Mouse (Mus musculus) kidney, embryonic 15.5 days (tissue): ENCODE measurements around the gene Hspa12a. TPM values are rescaled to one million over a fixed set of nuclear protein-coding genes. Genes with fewer than 3 reads are reported as not detected.

Experiments used
- ATAC-seq: fragments of 200-750 bp; cut with Nextera tagmentation; replicated peaks from 2 replicates; pipeline ENCODE4 v1.8.0; 2017; ENCODE audit warnings: moderate TSS enrichment; ENCODE audit not compliant: low FRiP score
- H3K27ac ChIP-seq: fragments of 300-500 bp; sonication (generic); 2 replicates; pipeline ENCODE4 v1.5.1; 2015; ENCODE audit warnings: mild to moderate bottlenecking, inconsistent platforms
- H3K27me3 ChIP-seq: fragments of 300-500 bp; sonication (generic); 2 replicates; pipeline ENCODE4 v1.6.1; 2015; ENCODE audit warnings: inconsistent platforms
- H3K36me3 ChIP-seq: fragments of 300-500 bp; sonication (generic); 2 replicates; pipeline ENCODE4 v1.6.1; 2015; ENCODE audit warnings: inconsistent platforms
- H3K4me1 ChIP-seq: fragments of 300-500 bp; sonication (generic); 2 replicates; pipeline ENCODE4 v1.6.1; 2015; ENCODE audit warnings: inconsistent platforms
- H3K4me2 ChIP-seq: fragments of 300-500 bp; sonication (generic); 2 replicates; pipeline ENCODE4 v1.6.1; 2015; ENCODE audit warnings: moderate library complexity, mild to moderate bottlenecking, inconsistent platforms
- H3K4me3 ChIP-seq: fragments of 300-500 bp; sonication (generic); replicated peaks from 2 replicates; pipeline ENCODE4 v1.5.1; 2015; ENCODE audit warnings: mild to moderate bottlenecking, inconsistent platforms
- H3K9ac ChIP-seq: fragments of 300-500 bp; sonication (generic); 2 replicates; pipeline ENCODE4 v1.6.1; 2015; ENCODE audit warnings: mild to moderate bottlenecking, inconsistent platforms
- H3K9me3 ChIP-seq: fragments of 300-500 bp; sonication (generic); replicated peaks from 2 replicates; pipeline ENCODE4 v1.6.1; 2016; ENCODE audit warnings: inconsistent platforms
- WGBS: fragments of 180-500 bp; shearing (Covaris S2); methylation state at CpG from one replicate; pipeline ENCODE4 v1.1.7; 2015; ENCODE audit warnings: mixed read lengths; 5-methylcytosine and 5-hydroxymethylcytosine counted together
- polyA plus RNA-seq: library from polyadenylated mRNA; unstranded; fragments of >200 nt; fragmentation: Nextera tagmentation; extraction: Ambion mirVana; gene quantifications from 2 replicates; pipeline ENCODE4 v1.2.1, GENCODE M21; 2015

Hspa12a gene
- polyA plus RNA-seq, 1 experiment from 2014 or later: 16.6 TPM

- Histone ChIP-seq H3K9me3 (no peaks in the 10 kb centered on the region), H3K27me3 (peaks cover 3% of the 10 kb centered on the region; the same call in 1 of the 2 replicates), H3K9ac (no peak overlapping the region), H3K4me1 (peaks cover 7% of the 10 kb centered on the region; the same call in 1 of the 2 replicates), H3K4me3 (no peak overlapping the region), H3K4me2 (no peak overlapping the region), H3K36me3 (no peaks in the 10 kb centered on the region), H3K27ac (no peak overlapping the region)
- WGBS: 74% methylated on average over 5 of the region's 5 CpGs
- no peak for ATAC-seq
Observed at GRCm38 (mm10) chr19:58810536-58810935, 132.9 kb downstream of the Hspa12a start.

GRCm38 (mm10) chr19:58808864-58809263 is 134.6 kb downstream of the Hspa12a start:
- no peak overlapping the region for H3K4me2 ChIP-seq
- H3K9me3 ChIP-seq: peaks cover 2% of the 10 kb centered on the region; the same call in 1 of the 2 replicates
- no peak overlapping the region for H3K27ac ChIP-seq
- no peak overlapping the region for H3K9ac ChIP-seq
- no peaks in the 10 kb centered on the region for H3K4me1 ChIP-seq
- peaks cover 3% of the 10 kb centered on the region; the same call in 1 of the 2 replicates for H3K27me3 ChIP-seq
- 77% methylated on average over 6 of the region's 6 CpGs for WGBS
- H3K4me3 ChIP-seq: no peak overlapping the region
- no peak for ATAC-seq
- H3K36me3 ChIP-seq: 0 out of 2 replicates have a peak, but pooled peaks cover 4% of the 10 kb centered on the region

GRCm38 (mm10) chr19:58806364-58806763 is 137.1 kb downstream of the Hspa12a start:
- Histone ChIP-seq H3K36me3 (0 out of 2 replicates have a peak, but pooled peaks cover 6% of the 10 kb centered on the region), H3K9me3 (peaks cover 5% of the 10 kb centered on the region; the same call in 1 of the 2 replicates), H3K4me3 (no peak overlapping the region), H3K27ac (no peak overlapping the region), H3K9ac (no peak overlapping the region), H3K27me3 (peaks cover 3% of the 10 kb centered on the region; the same call in 1 of the 2 replicates), H3K4me1 (no peaks in the 10 kb centered on the region), H3K4me2 (no peak overlapping the region)
- 0 out of 2 replicates have a peak, but pooled peaks have one; percentile 40 for ATAC-seq
- 5% methylated on average over 3 of the region's 3 CpGs for WGBS

GRCm38 (mm10) chr19:58805191-58805779 is 138.2 kb downstream of the Hspa12a start:
- H3K4me2 ChIP-seq: no peak overlapping the region
- H3K9me3 ChIP-seq: peaks cover 5% of the 10 kb centered on the region; the same call in 1 of the 2 replicates
- H3K4me3 ChIP-seq: no peak overlapping the region
- H3K27me3 ChIP-seq: peaks cover 3% of the 10 kb centered on the region; the same call in 1 of the 2 replicates
- peaks cover 10% of the 10 kb centered on the region; the same call in 1 of the 2 replicates for H3K36me3 ChIP-seq
- no peak overlapping the region for H3K27ac ChIP-seq
- no peak for ATAC-seq
- 88% methylated on average over 9 of the region's 9 CpGs for WGBS
- H3K4me1 ChIP-seq: no peaks in the 10 kb centered on the region
- no peak overlapping the region for H3K9ac ChIP-seq

- H3K4me1 ChIP-seq: 0 out of 2 replicates have a peak, but pooled peaks cover 4% of the 10 kb centered on the region
- no peak overlapping the region for H3K9ac ChIP-seq
- H3K36me3 ChIP-seq: peaks cover 11% of the 10 kb centered on the region
- no peak for ATAC-seq
- 61% methylated on average over 12 of the region's 12 CpGs for WGBS
- no peak overlapping the region for H3K4me3 ChIP-seq
- H3K4me2 ChIP-seq: no peak overlapping the region
- H3K27me3 ChIP-seq: no peaks in the 10 kb centered on the region
- H3K9me3 ChIP-seq: no peaks in the 10 kb centered on the region
- no peak overlapping the region for H3K27ac ChIP-seq
Observed at GRCm38 (mm10) chr19:58795114-58795669, 148.3 kb downstream of the Hspa12a start.

GRCm38 (mm10) chr19:58794284-58794683 is 149.2 kb downstream of the Hspa12a start, which contains the start of gene 1700019N19Rik:
Gene 1700019N19Rik (minus strand): TSS chr19:58794461.
- WGBS: 53% methylated on average over 10 of the region's 10 CpGs
- Histone ChIP-seq H3K4me2 (no peak within 1 kb of the TSS), H3K27ac (no peak within 1 kb of the TSS), H3K9ac (no peak within 1 kb of the TSS), H3K4me1 (0 out of 2 replicates have a peak, but pooled peaks cover 4% of the 10 kb centered on the region), H3K36me3 (peaks cover 2% of the 10 kb centered on the region), H3K9me3 (no peaks in the 10 kb centered on the region), H3K4me3 (no peak within 1 kb of the TSS), H3K27me3 (no peaks in the 10 kb centered on the region)
- ATAC-seq: no peak

DNA sequence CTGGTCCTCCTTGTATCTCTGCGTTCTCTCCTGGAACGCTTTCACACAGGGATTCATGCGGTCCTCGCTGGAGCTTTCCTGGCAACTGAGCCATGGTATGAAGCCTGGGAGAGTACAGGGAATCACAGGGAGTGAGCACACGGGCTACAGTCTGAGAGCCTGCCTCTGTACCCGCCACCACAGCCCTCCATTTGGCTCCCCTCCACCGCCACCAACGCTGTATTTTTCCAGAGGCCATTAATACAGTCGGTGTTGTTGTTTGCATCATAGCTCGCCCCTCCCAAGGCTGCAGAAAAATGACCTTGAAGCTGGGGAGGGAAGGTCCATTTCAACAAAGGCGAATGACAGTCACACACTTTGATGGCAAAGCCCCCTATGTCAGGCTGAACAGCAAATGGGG is 154.3 kb downstream of the Hspa12a start:
- 0 out of 2 replicates have a peak, but pooled peaks cover 2% of the 10 kb centered on the region for H3K4me1 ChIP-seq
- 72% methylated on average over 11 of the region's 11 CpGs for WGBS
- no peaks in the 10 kb centered on the region for H3K27me3 ChIP-seq
- H3K9me3 ChIP-seq: no peaks in the 10 kb centered on the region
- no peak overlapping the region for H3K4me2 ChIP-seq
- H3K27ac ChIP-seq: no peak overlapping the region
- ATAC-seq: no peak
- H3K36me3 ChIP-seq: no peaks in the 10 kb centered on the region
- no peak overlapping the region for H3K9ac ChIP-seq
- H3K4me3 ChIP-seq: no peak overlapping the region

GRCm38 (mm10) chr19:58783938-58784337 is 159.5 kb downstream of the Hspa12a start:
- Histone ChIP-seq H3K27ac (no peak overlapping the region), H3K9me3 (no peaks in the 10 kb centered on the region), H3K9ac (no peak overlapping the region), H3K4me2 (no peak overlapping the region), H3K36me3 (no peaks in the 10 kb centered on the region), H3K4me1 (no peaks in the 10 kb centered on the region), H3K4me3 (no peak overlapping the region), H3K27me3 (no peaks in the 10 kb centered on the region)
- 42% methylated on average over 7 of the region's 7 CpGs for WGBS
- ATAC-seq: no peak

DNA sequence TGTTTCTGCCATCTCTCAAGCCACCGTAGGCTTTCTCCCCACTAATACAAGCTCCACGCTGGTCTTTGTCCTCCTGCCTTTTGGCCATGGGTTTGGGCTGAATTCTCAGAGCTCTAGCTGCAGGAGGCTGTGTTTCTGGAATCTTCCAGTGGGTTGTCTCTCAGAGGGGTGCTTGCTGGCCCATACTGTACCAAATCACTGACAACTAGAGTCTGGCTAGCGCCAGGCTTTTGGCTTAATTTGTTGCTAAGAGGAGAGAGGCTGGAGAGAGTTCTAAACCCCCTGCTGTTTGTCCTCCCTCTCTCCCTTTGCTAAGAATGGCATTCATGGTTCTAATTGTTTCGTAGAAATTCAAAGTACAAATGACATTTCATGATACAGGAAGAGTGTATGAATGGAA is 161.9 kb downstream of the Hspa12a start:
- no peak overlapping the region for H3K4me3 ChIP-seq
- H3K27ac ChIP-seq: no peak overlapping the region
- H3K9ac ChIP-seq: no peak overlapping the region
- no peak overlapping the region for H3K4me2 ChIP-seq
- H3K36me3 ChIP-seq: no peaks in the 10 kb centered on the region
- no peaks in the 10 kb centered on the region for H3K27me3 ChIP-seq
- no peak for ATAC-seq
- H3K4me1 ChIP-seq: no peaks in the 10 kb centered on the region
- WGBS: 75% methylated on average over 4 of the region's 4 CpGs
- no peaks in the 10 kb centered on the region for H3K9me3 ChIP-seq

DNA sequence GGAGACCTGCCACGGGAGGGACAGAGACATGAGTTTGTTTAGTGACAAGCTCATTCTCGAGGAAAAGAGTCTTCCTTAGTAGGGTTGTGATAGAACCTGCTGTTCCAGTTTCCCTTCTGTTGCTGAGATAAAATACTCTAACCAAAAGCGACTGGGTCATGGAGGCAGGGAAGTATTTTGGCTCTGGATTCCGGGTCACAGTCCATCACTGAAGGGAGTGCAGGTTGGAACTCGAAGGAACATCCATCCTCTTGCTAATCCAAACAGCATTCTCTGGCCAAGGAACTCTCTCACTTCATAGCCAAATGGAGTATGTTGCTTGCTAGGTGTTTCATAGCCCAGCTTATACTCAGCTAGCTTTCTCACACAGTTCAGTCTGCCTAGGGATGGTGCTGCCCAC is 167.0 kb downstream of the Hspa12a start:
- Histone ChIP-seq H3K4me3 (no peak overlapping the region), H3K4me1 (no peaks in the 10 kb centered on the region), H3K27me3 (no peaks in the 10 kb centered on the region), H3K4me2 (no peak overlapping the region), H3K9ac (no peak overlapping the region), H3K27ac (no peak overlapping the region), H3K9me3 (no peaks in the 10 kb centered on the region), H3K36me3 (no peaks in the 10 kb centered on the region)
- WGBS: 71% methylated on average over 5 of the region's 5 CpGs
- ATAC-seq: no peak

DNA sequence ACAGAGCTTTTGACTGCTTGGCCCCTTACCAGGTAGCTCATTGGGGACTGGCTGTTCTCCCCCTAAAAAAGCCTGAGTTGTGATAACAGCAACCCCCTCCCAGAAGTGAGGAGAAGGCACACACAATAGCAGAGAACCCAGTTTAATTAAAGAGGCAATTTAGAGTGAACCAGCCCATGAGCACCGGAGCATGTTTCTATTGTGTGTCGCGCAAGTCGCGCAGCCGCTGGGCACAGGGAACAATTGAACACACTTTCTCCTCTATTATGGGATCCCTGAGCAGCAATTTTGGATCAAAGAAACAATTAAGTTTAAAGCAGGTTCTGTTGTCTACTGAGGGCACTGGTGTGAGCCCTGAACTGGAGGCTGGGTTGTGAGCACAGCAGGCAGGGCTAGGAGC is 176.1 kb downstream of the Hspa12a start:
- 80% methylated on average over 6 of the region's 6 CpGs for WGBS
- Histone ChIP-seq H3K9me3 (no peaks in the 10 kb centered on the region), H3K27me3 (0 out of 2 replicates have a peak, but pooled peaks cover 3% of the 10 kb centered on the region), H3K4me3 (no peak overlapping the region), H3K9ac (no peak overlapping the region), H3K36me3 (no peaks in the 10 kb centered on the region), H3K4me1 (peaks cover 3% of the 10 kb centered on the region; the same call in 1 of the 2 replicates), H3K27ac (no peak overlapping the region), H3K4me2 (no peak overlapping the region)
- no peak for ATAC-seq

- ATAC-seq: peak; percentile 77
- Histone ChIP-seq H3K36me3 (no peaks in the 10 kb centered on the region), H3K4me3 (no peak overlapping the region), H3K4me2 (peak overlapping the region; percentile 23; the same call in 1 of the 2 replicates), H3K9me3 (no peaks in the 10 kb centered on the region), H3K9ac (no peak overlapping the region), H3K27me3 (0 out of 2 replicates have a peak, but pooled peaks cover 3% of the 10 kb centered on the region), H3K4me1 (peaks cover 5% of the 10 kb centered on the region; the same call in 1 of the 2 replicates), H3K27ac (no peak overlapping the region)
- WGBS: 14% methylated on average over 12 of the region's 12 CpGs
Observed at GRCm38 (mm10) chr19:58762848-58763541, 180.5 kb downstream of the Hspa12a start.
